Mouse (Mus musculus) leukemia stem cell, adult 10-12 weeks (primary cell): ENCODE measurements around the gene Inhbe. TPM values are rescaled to one million over a fixed set of nuclear protein-coding genes. Genes with fewer than 3 reads are reported as not detected.

ENCODE experiments used
- polyA plus RNA-seq: library from polyadenylated mRNA; stranded (reverse); fragments of >175 nt; gene quantifications from 2 replicates; pipeline ENCODE4 v1.2.3, GENCODE M21; 2012; ENCODE audit warnings: low replicate concordance

Gene Inhbe
- polyA plus RNA-seq: not detected in 2 replicates

DNA sequence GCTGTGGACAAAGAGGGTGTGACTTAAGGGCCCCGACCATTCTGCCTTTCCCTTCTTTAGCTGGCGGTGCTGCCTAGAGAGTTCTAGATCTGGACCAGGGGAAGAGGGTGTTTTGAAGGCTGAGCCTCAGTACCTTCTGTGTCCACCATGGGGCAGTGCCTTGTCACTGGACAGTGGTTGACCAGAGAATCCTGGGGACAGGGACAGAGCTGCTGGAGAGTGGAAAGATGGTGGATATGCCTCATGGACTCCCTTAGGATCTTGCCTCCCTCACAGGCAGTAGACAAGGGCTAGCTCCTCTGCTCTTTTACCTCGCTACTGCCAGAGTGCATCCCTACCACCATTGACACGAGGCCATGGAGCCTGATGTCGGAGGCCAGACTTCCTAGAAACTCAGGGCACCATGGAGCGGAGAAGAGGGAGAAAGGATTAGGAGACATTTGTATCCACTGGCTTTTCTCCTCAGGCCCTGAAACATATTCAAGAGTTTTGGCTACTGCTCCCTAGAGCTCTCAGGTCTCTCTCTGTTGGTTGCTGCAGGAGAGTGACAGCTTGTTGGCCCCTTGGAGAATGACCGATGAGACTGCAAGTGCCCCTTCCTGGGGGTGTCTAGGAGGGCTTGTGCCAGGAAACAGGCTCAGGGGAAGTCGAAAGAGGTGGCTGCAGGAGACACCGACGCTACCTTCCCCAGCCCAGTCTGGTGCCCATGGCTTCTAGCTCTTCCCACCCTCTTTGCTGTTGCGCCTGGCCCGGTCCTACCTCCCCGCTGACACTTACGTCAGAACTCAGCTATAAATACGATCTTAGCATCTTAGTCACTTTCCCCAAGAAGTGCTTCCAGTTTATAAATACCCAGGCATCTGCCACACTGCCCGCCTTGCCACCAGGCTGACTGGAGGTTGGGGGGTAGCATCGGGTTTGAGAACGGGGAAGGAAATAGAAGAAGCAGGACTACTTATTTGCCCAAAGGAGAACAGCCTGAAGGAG, at the start of gene Inhbe:
Gene Inhbe (minus strand): TSS at position 503 of the 987 bp plus-strand sequence.

DNA sequence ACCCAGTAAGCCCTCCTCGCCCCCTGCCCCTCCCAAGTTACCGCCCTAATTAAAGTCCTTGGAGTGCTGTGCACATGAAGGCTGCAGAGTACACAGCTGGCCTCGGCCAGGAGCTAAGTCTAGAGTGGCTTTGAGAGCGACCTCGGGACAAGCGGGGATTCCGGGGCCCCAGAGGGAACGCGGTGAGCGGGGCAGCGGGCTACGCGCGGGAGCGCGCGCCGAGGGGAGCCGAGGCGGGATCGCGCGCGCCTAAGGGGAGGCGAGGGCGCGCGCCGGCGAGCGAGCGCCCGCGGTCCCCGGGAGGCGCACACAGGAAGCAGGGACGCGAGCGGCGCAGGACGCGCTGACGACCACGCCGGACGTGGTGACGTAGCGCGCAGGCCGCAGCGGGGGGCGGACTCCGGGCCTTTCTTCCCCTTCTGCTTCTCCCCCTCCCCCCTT, 26.1 kb upstream of the Inhbe start, which contains the start of gene R3hdm2:
Gene R3hdm2 (plus strand): TSS at position 77 of the 441 bp plus-strand sequence.

DNA sequence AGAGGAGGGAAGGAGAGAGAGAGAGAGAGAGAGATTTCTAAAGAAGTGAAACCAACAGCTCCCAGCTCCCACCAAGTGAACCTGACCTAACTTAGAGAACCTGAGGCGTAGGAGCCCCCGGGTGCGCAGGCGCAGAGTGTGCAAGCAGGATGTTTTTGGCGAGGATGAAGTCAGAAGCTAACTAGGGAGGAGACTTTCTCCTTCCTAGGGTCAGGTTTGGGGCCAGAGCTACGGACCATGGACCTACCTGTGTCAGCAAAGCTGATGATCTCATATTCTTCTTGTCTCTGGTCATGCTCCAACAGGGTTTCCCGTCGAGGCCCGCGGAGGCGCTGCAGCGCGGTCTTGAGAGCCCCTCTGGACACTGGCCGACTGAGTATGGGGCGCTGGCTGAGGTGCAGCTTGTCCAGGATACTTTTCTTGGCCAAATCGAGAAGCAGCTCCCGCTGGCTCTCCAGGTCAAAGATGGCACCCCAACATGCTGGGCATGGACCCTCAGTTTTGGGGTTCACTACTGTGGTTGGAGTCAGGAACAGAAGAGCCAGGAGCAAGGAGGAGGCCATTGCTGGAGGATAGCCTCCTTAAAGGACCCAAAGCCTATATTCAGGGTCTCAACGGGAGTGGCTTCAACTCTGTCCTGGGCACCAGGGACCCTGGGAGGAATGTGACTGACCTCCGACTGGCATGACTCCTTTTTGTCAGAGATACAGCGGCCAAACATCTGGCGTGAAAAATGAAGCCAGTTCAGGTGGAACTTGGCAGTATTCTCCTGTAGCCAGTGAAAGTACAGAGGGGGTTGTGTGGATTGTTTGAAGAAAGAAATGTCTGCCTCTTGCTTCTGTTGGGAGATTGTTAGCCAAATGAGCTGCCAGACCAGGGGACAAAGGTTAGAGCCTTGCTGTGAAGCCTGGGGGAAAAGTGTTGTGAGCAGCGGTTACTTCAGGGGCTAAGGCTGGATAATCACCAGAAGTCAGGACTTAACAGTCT, 15.9 kb upstream of the Inhbe start, which contains the start of gene Inhbc:
Gene Inhbc (minus strand): TSS at position 598 of the 987 bp plus-strand sequence.

DNA sequence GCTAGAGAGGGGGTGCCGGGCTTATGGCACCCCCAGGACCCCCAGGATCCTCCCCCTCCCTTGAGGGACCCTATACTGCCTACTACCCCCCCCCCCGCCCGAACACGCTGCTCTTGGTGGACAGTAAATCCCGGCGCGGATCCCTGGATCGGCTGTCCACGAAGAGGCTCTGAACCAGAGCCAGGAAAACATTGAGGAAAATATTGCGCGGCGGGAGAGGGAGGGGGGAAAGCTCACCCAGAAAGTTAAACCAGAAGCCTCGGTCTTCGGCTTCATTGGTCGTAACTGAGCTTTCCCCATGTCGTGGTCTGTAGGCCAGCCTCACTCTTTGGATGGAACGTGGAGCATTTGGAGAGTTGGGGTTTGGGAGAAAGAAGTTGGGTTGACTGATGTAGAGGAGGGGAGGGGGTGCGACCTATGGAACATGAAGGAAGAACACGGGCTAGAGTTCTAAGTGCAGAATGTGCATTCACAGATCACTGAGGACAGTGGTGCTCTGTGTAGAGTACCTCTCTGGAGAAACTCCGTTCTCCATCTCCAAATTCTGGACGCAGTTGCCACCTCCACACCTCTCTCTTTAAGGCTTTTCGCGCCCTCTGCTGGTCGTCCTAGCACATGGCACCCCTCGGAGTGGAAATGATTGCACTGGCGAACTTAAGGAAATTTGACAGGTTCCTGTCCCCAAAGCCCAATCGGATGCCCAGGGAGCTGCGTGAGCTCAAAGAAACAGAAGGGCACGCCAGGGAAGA, 12.1 kb downstream of the Inhbe start, which contains the start of gene Gli1:
Gene Gli1 (minus strand): TSS at position 84 of the 749 bp plus-strand sequence.

DNA sequence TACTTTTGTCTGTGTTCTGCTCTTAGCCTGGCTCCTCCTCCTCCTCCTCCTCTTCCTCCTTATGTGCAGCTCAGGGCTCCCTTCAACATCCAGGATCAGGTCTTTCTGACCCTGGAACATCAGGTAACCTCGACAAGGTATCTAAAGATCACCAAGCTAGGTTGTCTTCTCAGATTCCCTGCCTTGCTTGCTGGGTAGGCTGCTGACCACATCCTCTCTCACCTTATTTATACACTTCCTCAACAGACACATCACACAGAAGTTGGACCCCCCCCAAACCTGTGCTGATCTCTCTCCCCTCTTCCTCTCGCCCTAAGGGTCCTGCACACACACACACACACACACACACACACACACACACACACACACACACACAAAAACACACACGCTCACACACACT, 32.6 kb downstream of the Inhbe start, which contains the start of gene Arhgap9:
Gene Arhgap9 (plus strand): TSS at position 344 of the 400 bp plus-strand sequence.

DNA sequence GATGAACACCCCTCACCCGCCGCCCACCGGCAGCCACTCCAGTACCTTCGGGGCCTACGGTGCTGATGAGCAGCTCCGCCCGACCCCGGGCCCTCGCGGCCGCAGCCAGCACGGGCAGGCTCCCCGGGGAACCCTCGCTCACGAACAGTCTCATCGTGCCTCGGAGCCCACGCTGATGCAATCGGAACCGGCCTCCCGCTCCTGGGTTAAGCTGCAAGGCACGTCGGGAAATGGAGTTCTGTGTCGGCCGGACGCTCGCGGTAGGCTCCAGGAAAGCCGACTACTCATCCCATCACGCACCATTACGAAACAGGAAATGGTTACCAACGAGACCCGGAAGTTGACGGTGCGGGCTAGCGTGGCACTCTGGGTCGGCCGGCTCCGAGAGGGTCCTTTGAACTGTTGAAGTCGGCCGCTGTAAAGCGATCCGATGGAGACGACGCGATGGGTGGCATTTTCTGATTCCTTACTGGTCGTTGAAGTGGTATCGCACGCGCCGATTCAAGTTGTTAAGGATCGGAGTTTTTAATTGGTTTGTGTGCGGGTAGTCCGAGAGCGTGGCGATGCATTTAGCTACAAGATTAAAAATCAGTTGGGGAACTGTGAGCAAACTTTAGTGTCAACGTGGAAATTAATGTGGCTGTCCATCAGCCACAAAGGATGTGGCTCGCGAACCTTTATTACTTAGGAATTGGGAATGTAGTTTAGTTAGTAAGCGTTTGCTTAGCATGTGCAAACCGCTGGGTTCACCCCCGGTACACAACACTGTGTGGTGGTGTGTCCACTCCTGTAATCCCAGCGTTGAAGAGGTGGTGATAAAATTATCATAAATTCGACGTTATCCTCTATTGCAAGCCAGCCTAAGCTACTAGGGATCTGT, 42.5 kb downstream of the Inhbe start, which contains the start of gene Mars:
Gene Mars (minus strand): TSS at position 311 of the 880 bp plus-strand sequence.

Other genes with a start within 250 kb of the Inhbe start
- gene Os9, start 233.3 kb downstream of the Inhbe start, polyA plus RNA-seq: 127 and 168 TPM in 2 replicates
- 119 and 242 TPM in 2 replicates for gene B4galnt1, start 189.2 kb downstream of the Inhbe start, polyA plus RNA-seq
- gene Slc26a10, start 173.8 kb downstream of the Inhbe start, polyA plus RNA-seq: 0.11 and 0.35 TPM in 2 replicates
- gene Arhgef25, start 164.3 kb downstream of the Inhbe start, polyA plus RNA-seq: 26.0 and 48.2 TPM in 2 replicates
- 180 and 400 TPM in 2 replicates for gene Dtx3, start 158.7 kb downstream of the Inhbe start, polyA plus RNA-seq
- gene Pip4k2c, start 142.8 kb downstream of the Inhbe start, polyA plus RNA-seq: 42.0 and 97.1 TPM in 2 replicates
- 0.28 and 0.67 TPM in 2 replicates for gene Kif5a, start 91.1 kb downstream of the Inhbe start, polyA plus RNA-seq
- 141 and 189 TPM in 2 replicates for gene Dctn2, start 88.0 kb downstream of the Inhbe start, polyA plus RNA-seq
- gene Mbd6, start 65.4 kb downstream of the Inhbe start, polyA plus RNA-seq: 482 and 702 TPM in 2 replicates
- gene Mars, start 42.6 kb downstream of the Inhbe start, polyA plus RNA-seq: 21.6 and 105 TPM in 2 replicates
- 11.2 and 19.8 TPM in 2 replicates for gene Arhgap9, start 32.4 kb downstream of the Inhbe start, polyA plus RNA-seq
- not detected in 2 replicates for gene Gli1, start 12.4 kb downstream of the Inhbe start, polyA plus RNA-seq
- gene Inhbc, start 16.0 kb upstream of the Inhbe start, polyA plus RNA-seq: not detected in 2 replicates
- 89.6 and 133 TPM in 2 replicates for gene R3hdm2, start 25.9 kb upstream of the Inhbe start, polyA plus RNA-seq
- gene Stac3, start 147.3 kb upstream of the Inhbe start, polyA plus RNA-seq: 0.28 and 0.34 TPM in 2 replicates
- 3.2 and 4.0 TPM in 2 replicates for gene Ndufa4l2, start 160.6 kb upstream of the Inhbe start, polyA plus RNA-seq
- gene Shmt2, start 168.0 kb upstream of the Inhbe start, polyA plus RNA-seq: 339 and 390 TPM in 2 replicates
- gene Nxph4, start 180.1 kb upstream of the Inhbe start, polyA plus RNA-seq: not detected in 2 replicates